Mouse (Mus musculus) midbrain, embryonic 10.5 days (tissue): Measurements from ENCODE around the gene Xxylt1. TPM values are rescaled to one million over a fixed set of nuclear protein-coding genes. Genes with fewer than 3 reads are reported as not detected.

Experiments used
- DNase-seq: peaks from one replicate; pipeline ENCODE4 v3.0.0-alpha.2; 2017; ENCODE audit warnings: low spot score
- H3K27ac ChIP-seq: fragments of 300-500 bp; sonication (generic); replicated peaks from 2 replicates; pipeline ENCODE4 v1.5.1; 2016; ENCODE audit warnings: mild to moderate bottlenecking
- H3K27me3 ChIP-seq: fragments of 300-500 bp; sonication (generic); 2 replicates; pipeline ENCODE4 v1.6.1; 2016; ENCODE audit warnings: low read depth, mild to moderate bottlenecking; ENCODE audit not compliant: poor library complexity, severe bottlenecking
- H3K36me3 ChIP-seq: fragments of 300-500 bp; sonication (generic); 2 replicates; pipeline ENCODE4 v1.6.1; 2016; ENCODE audit warnings: mild to moderate bottlenecking, moderate library complexity
- H3K4me1 ChIP-seq: fragments of 300-500 bp; sonication (generic); 2 replicates; pipeline ENCODE4 v1.6.1; 2016
- H3K4me3 ChIP-seq: fragments of 300-500 bp; sonication (generic); 2 replicates; pipeline ENCODE4 v1.5.1; 2016; ENCODE audit warnings: mild to moderate bottlenecking, moderate library complexity
- H3K9me3 ChIP-seq: fragments of 300-500 bp; sonication (generic); replicated peaks from 2 replicates; pipeline ENCODE4 v1.6.1; 2016; ENCODE audit warnings: mild to moderate bottlenecking
- whole genome bisulfite sequencing: fragments of 180-500 bp; shearing (Covaris S2); methylation state at CpG from one replicate; pipeline ENCODE4 v1.1.7; 2016; 5-methylcytosine and 5-hydroxymethylcytosine counted together
- polyA plus RNA-seq: library from polyadenylated mRNA; unstranded; fragments of >200 nt; fragmentation: Nextera tagmentation; extraction: Ambion mirVana; gene quantifications from 2 replicates; pipeline ENCODE4 v1.2.1, GENCODE M21; 2016

The Xxylt1 gene
- polyA plus RNA-seq, 1 experiment from 2014 or later: 14.0 TPM

DNA sequence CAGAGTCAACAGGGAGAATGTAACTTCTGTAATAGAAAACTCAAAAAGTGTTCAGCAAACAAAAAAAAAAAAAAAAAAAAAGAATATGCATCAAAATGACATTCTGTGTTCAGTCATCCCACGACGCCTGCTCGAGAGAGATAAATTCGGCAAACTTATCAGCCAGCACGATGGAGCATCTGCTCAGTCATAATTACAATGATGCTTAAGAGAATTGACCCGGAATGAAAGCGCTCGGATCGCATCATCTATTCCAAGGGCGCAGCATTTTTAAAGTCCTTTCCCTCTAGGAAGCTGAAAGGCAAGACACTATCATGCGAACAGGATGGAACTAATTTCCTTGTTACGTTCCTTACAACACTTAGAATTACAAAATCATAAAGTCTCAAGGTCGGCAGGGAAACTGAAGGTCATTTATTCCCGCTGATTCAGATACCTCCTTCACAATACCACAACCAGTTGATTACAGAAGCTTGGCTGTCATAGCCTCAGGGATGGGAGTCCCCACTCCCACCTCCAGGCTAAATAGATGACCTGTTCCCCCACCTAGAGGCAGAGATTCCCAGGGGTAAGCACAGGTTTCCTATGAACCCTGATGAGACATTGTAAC lies 165.5 kb downstream of the Xxylt1 start:
- Histone ChIP-seq H3K36me3 (no peaks in the 10 kb centered on the region), H3K9me3 (peaks cover 19% of the 10 kb centered on the region), H3K27ac (no peak overlapping the region), H3K4me1 (no peaks in the 10 kb centered on the region), H3K27me3 (no peaks in the 10 kb centered on the region), H3K4me3 (no peak overlapping the region)
- no peak for DNase-seq
- 95% methylated on average over 14 of the region's 14 CpGs for WGBS

Other genes with a start within 250 kb of the Xxylt1 start
- gene Acap2, start 119.8 kb upstream of the Xxylt1 start, polyA plus RNA-seq: 16.9 and 19.2 TPM in 2 replicates
- 96.7 and 101 TPM in 2 replicates for gene Ppp1r2, start 193.8 kb upstream of the Xxylt1 start, polyA plus RNA-seq
- gene Apod, start 233.4 kb upstream of the Xxylt1 start, polyA plus RNA-seq: 17.4 and 29.0 TPM in 2 replicates